Mouse (Mus musculus) B cell, adult (primary cell): ENCODE results near the gene Fras1. TPM values are rescaled to one million over a fixed set of nuclear protein-coding genes. Genes with fewer than 3 reads are reported as not detected.

Source experiments
- total RNA-seq: library from RNA; stranded (reverse); gene quantifications from 4 replicates; pipeline ENCODE4 v1.2.4, GENCODE M21; 2023; ENCODE audit not compliant: inconsistent age

The Fras1 gene
- total RNA-seq = 0.96 to 2.1 TPM (median 1.1 TPM) in 4 replicates

GRCm38 (mm10) chr5:96373567-96373985 lies at the start of gene Fras1:
Fras1 (plus strand) TSS chr5:96373955.

DNA sequence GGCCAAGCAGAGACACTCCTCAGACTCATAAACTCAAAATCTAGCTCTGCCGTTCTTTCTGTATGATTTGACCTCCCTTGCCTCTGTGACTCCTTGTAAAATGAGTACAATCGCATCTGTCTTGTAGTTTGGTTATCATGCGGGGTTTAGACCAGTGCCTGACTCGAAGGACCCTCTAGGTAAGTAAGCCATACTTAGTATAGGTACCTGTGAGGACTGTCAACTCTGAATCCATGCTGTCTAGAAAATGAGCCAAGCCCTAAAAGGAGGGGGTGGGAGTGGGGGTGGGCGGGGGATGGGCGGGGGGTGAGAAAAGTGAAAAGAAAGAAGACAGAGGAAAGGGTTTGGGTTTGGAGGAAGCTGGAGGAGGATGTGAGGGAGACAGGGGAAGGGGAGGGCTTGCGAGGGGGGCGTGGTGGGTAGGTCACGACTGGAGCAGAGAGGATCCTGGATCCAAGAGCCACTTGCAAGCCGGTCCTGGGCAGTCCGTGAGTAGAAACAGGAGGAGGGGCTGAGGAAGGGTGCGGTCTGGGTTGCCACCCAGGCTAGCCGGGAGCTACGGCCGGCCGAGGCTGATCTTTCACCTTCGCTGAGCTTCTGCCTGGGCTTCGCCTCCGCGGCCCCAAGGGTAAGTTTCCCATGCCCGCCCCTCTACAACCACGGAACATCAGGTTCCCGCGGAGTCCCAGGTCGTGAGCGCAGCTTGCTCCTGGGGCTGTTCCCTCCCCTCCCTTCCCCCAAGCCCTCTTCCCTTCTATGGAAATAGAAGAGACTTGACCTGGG lies 419.4 kb downstream of the Fras1 start, which contains the start of gene Anxa3:
Gene Anxa3 (plus strand): TSS at position 404 of the 783 bp plus-strand sequence.

Other genes with a start within 250 kb of the Fras1 start
- gene Cnot6l, start 209.8 kb upstream of the Fras1 start, total RNA-seq = 170 to 226 TPM (median 191 TPM) in 4 replicates
- gene Mrpl1, start 164.5 kb upstream of the Fras1 start, total RNA-seq = 13.8 to 16.8 TPM (median 15.4 TPM) in 4 replicates